Mouse (Mus musculus) myocyte (in vitro differentiated cells): ENCODE results near the gene Hpd. TPM values are rescaled to one million over a fixed set of nuclear protein-coding genes. Genes with fewer than 3 reads are reported as not detected.

Source experiments
- H3K27me3 ChIP-seq: one replicate; pipeline ENCODE4 v1.6.1; 2011; ENCODE audit not compliant: control insufficient read depth, insufficient read depth, insufficient read length
- H3K36me3 ChIP-seq: one replicate; pipeline ENCODE4 v1.6.1; 2011; ENCODE audit not compliant: control insufficient read depth, insufficient read depth
- H3K4me2 ChIP-seq: one replicate; pipeline ENCODE4 v1.6.1; 2011; ENCODE audit warnings: low read depth, control low read depth
- H3K4me3 ChIP-seq: one replicate; pipeline ENCODE4 v1.5.1; 2011; ENCODE audit warnings: mild to moderate bottlenecking, control low read depth, moderate library complexity
- H3K79me2 ChIP-seq: one replicate; pipeline ENCODE4 v1.6.1; 2011; ENCODE audit not compliant: control insufficient read depth, insufficient read depth
- H3ac ChIP-seq: one replicate; pipeline ENCODE4 v1.6.1; 2011; ENCODE audit not compliant: control insufficient read depth, insufficient read length
- CEBPB ChIP-seq: IDR thresholded peaks from 2 replicates; pipeline ENCODE4 v1.6.1; 2011; ENCODE audit warnings: mild to moderate bottlenecking, moderate library complexity; ENCODE audit not compliant: poor library complexity, insufficient read depth, severe bottlenecking
- E2F4 ChIP-seq: IDR thresholded peaks from one replicate; pipeline ENCODE4 v1.6.1; 2011; ENCODE audit warnings: mild to moderate bottlenecking, control low read depth, moderate library complexity; ENCODE audit not compliant: insufficient read depth
- MAX ChIP-seq: IDR thresholded peaks from one replicate; pipeline ENCODE4 v1.6.1; 2011; ENCODE audit warnings: low read depth, mild to moderate bottlenecking, control low read depth
- MYOD1 ChIP-seq, 3 experiments: IDR thresholded peaks; one replicate each; pipeline ENCODE4 v1.6.1; 2011; ENCODE audit warnings: control low read depth in 2 of 3, low read depth in 2 of 3, mild to moderate bottlenecking in 2 of 3, moderate library complexity in 1 of 3; ENCODE audit not compliant: insufficient read length in 2 of 3, control insufficient read depth in 1 of 3
- MYOG ChIP-seq, 3 experiments: IDR thresholded peaks; one replicate each; pipeline ENCODE4 v1.6.1; 2011; ENCODE audit warnings: control low read depth in 2 of 3, low read depth in 2 of 3, mild to moderate bottlenecking in 2 of 3; ENCODE audit not compliant: insufficient read length in 2 of 3, control insufficient read depth in 1 of 3, insufficient read depth in 1 of 3
- POLR2A ChIP-seq: IDR thresholded peaks from one replicate; pipeline ENCODE4 v1.6.1; 2011; ENCODE audit warnings: low read depth, mild to moderate bottlenecking, control low read depth, moderate library complexity; ENCODE audit not compliant: insufficient read length
- POLR2AphosphoS2 ChIP-seq: IDR thresholded peaks from one replicate; pipeline ENCODE4 v1.6.1; 2011; ENCODE audit warnings: low read depth, control low read depth; ENCODE audit not compliant: insufficient read length
- REST ChIP-seq: IDR thresholded peaks from one replicate; pipeline ENCODE4 v1.6.1; 2011; ENCODE audit warnings: mild to moderate bottlenecking, control low read depth, moderate library complexity; ENCODE audit not compliant: insufficient read depth, insufficient read length
- SRF ChIP-seq: IDR thresholded peaks from one replicate; pipeline ENCODE4 v1.6.1; 2011; ENCODE audit warnings: low read depth; ENCODE audit not compliant: control insufficient read depth, insufficient read length
- TCF12 ChIP-seq: IDR thresholded peaks from one replicate; pipeline ENCODE4 v1.6.1; 2011; ENCODE audit warnings: mild to moderate bottlenecking, control low read depth; ENCODE audit not compliant: poor library complexity, insufficient read depth, severe bottlenecking
- TCF3 ChIP-seq: IDR thresholded peaks from one replicate; pipeline ENCODE4 v1.6.1; 2011; ENCODE audit warnings: low read depth, control low read depth; ENCODE audit not compliant: insufficient read length
- USF1 ChIP-seq: IDR thresholded peaks from one replicate; pipeline ENCODE4 v1.6.1; 2011; ENCODE audit warnings: low read depth, mild to moderate bottlenecking, control low read depth, moderate library complexity
- polyA plus RNA-seq: library from polyadenylated mRNA; unstranded; fragments of >200 nt; fragmentation: generic; extraction: Trizol; gene quantifications from one replicate; pipeline ENCODE4 v1.2.1, GENCODE M21; 2012; ENCODE audit warnings: missing spikeins

The Hpd gene
- polyA plus RNA-seq, 1 experiment = not detected

DNA sequence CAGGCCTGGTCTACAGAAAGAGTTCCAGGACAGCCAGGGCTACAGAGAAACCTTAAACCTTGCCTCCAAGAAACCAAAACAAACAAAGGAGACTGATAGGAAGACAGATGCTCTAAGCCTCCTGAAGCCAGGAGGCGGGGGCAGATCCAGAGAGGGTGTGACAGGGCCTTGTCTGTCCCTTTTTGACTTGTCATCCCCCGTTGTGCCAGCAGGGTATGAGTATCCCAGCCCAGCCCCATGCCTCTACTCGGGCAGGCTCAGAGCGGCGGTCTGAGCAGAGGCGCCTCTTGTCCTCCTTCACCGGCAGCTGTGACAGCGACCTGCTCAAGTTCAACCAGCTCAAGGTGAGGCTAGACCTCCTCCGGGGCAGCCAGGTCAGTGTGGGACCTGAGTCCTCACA lies 19.6 kb downstream of the Hpd start:
- Histone ChIP-seq H3K4me2 (no peak overlapping the region), H3ac (no peak overlapping the region), H3K79me2 (no peaks in the 10 kb centered on the region), H3K36me3 (peaks cover 25% of the 10 kb centered on the region), H3K4me3 (no peak overlapping the region), H3K27me3 (no peaks in the 10 kb centered on the region)
- TF ChIP-seq REST = no peak
- TF ChIP-seq TCF3 = no peak
- no peak for TF ChIP-seq MYOD1 (IDR thresholded peaks at IDR 0.05; ENCODE audit: control insufficient read depth in 1 of 3, insufficient read length in 2 of 3, low read depth in 2 of 3)
- no peak for TF ChIP-seq TCF12
- no peak for TF ChIP-seq SRF
- TF ChIP-seq MYOG (IDR thresholded peaks at IDR 0.05; ENCODE audit: control insufficient read depth in 1 of 3, insufficient read depth in 1 of 3, insufficient read length in 2 of 3, low read depth in 2 of 3) = no peak
- TF ChIP-seq USF1 = no peak
- TF ChIP-seq MAX = no peak
- TF ChIP-seq E2F4 = no peak
- no peak for TF ChIP-seq POLR2AphosphoS2
- TF ChIP-seq POLR2A = no peak
- no peak for TF ChIP-seq CEBPB

DNA sequence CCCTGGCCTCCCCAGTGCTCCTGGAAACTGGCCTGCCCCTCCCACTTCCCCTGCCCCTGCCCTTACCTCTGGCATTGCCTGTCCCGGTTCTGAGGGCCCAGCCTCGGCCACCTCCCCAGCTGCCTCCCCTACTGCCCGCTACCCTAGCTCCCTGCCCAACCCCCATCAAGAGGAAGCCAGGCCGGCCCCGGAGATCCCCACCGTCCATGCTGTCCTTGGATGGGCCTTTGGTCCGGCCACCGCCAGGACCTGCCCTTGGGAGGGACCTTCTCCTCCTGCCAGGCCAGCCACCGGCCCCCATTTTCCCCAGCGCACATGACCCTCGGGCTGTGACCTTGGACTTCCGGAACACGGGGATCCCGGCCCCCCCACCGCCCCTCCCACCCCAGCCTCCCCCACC lies 22.2 kb downstream of the Hpd start:
- no peak overlapping the region for H3K4me3 ChIP-seq
- H3K27me3 ChIP-seq = no peaks in the 10 kb centered on the region
- H3K79me2 ChIP-seq = no peaks in the 10 kb centered on the region
- no peak overlapping the region for H3ac ChIP-seq
- peaks cover 22% of the 10 kb centered on the region for H3K36me3 ChIP-seq
- TF ChIP-seq REST (no peak), TCF12 (no peak)
- H3K4me2 ChIP-seq = no peak overlapping the region

DNA sequence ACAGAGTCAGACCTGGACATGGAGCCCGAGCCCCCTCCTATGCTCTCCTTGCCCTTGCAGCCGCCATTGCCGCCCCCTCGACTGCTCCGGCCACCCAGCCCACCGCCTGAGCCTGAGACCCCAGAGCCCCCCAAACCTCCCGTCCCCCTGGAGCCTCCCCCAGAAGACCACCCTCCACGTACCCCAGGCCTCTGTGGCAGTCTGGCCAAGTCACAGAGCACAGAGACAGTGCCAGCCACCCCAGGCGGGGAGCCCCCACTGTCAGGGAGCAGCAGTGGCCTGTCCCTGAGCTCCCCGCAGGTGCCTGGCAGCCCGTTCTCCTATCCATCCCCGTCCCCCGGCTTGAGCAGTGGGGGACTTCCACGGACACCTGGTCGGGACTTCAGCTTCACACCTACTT lies 22.7 kb downstream of the Hpd start:
- Histone ChIP-seq H3ac (no peak overlapping the region), H3K27me3 (no peaks in the 10 kb centered on the region), H3K36me3 (peaks cover 22% of the 10 kb centered on the region), H3K79me2 (no peaks in the 10 kb centered on the region), H3K4me3 (no peak overlapping the region), H3K4me2 (no peak overlapping the region)
- TF ChIP-seq MAX = no peak
- no peak for TF ChIP-seq E2F4
- TF ChIP-seq MYOG (IDR thresholded peaks at IDR 0.05; ENCODE audit: control insufficient read depth in 1 of 3, insufficient read depth in 1 of 3, insufficient read length in 2 of 3, low read depth in 2 of 3) = no peak
- no peak for TF ChIP-seq MYOD1 (IDR thresholded peaks at IDR 0.05; ENCODE audit: control insufficient read depth in 1 of 3, insufficient read length in 2 of 3, low read depth in 2 of 3)
- no peak for TF ChIP-seq TCF3
- TF ChIP-seq USF1 = no peak
- TF ChIP-seq TCF12 = no peak
- TF ChIP-seq REST = no peak
- no peak for TF ChIP-seq CEBPB
- TF ChIP-seq POLR2AphosphoS2 = no peak
- no peak for TF ChIP-seq POLR2A
- TF ChIP-seq SRF = no peak

DNA sequence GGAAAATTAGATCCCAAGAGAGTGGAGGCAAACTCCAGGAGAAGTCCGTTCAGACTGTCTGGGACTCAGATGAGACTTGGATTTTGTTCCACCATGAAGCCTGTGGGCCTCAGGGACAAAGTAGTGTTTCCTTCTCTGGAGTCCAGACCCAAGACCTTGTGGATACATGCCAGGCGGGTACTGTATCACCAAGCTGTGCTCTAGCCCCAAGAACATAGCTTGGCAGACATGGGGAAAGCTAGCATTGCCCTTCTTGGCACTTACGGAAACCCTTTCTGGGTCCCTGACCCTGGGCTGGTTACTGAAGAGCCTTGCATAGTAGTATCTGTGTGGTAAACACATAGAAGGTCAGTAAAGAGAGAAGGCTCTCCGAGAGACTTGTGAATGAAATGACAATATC lies 23.1 kb downstream of the Hpd start:
- H3K27me3 ChIP-seq = no peaks in the 10 kb centered on the region
- no peak overlapping the region for H3K4me2 ChIP-seq
- TF ChIP-seq USF1 (no peak), REST (no peak), POLR2AphosphoS2 (no peak), POLR2A (no peak), MYOD1 (IDR thresholded peaks at IDR 0.05; ENCODE audit: control insufficient read depth in 1 of 3, insufficient read length in 2 of 3, low read depth in 2 of 3) (no peak), TCF3 (no peak), MYOG (IDR thresholded peaks at IDR 0.05; ENCODE audit: control insufficient read depth in 1 of 3, insufficient read depth in 1 of 3, insufficient read length in 2 of 3, low read depth in 2 of 3) (no peak), TCF12 (no peak), CEBPB (no peak), E2F4 (no peak), MAX (no peak), SRF (no peak)
- H3K36me3 ChIP-seq = peaks cover 26% of the 10 kb centered on the region
- no peaks in the 10 kb centered on the region for H3K79me2 ChIP-seq
- no peak overlapping the region for H3ac ChIP-seq
- no peak overlapping the region for H3K4me3 ChIP-seq

DNA sequence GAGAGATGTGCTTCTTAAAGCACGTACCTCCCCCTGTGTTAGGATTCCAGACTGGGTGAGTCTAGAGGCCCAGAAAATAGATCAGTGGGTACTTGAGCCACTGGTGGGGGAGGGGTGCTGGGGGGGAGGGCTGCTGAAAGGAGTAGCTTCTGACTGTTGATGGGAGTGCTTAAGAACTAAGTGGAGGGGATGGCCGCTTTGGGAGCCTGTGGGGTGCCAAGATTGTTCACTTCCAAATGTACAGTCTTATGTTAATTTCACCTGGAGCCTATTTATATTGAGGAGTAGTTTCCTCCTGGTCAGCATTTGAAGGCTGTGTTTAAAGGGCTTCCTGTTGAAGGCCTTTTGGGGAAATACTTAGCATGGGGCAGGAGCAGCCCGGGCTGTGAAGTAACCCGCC lies 24.6 kb downstream of the Hpd start:
- Histone ChIP-seq H3K4me3 (no peak overlapping the region), H3ac (no peak overlapping the region), H3K79me2 (no peaks in the 10 kb centered on the region), H3K27me3 (no peaks in the 10 kb centered on the region), H3K4me2 (no peak overlapping the region), H3K36me3 (peaks cover 20% of the 10 kb centered on the region)
- TF ChIP-seq REST (no peak), POLR2AphosphoS2 (no peak)
